Mouse (Mus musculus) left cerebral cortex, postnatal 25 days (tissue): ENCODE measurements around the gene Gm10961. TPM values are rescaled to one million over a fixed set of nuclear protein-coding genes. Genes with fewer than 3 reads are reported as not detected.

Source experiments
- DNase-seq, 2 experiments: peaks; one replicate each; pipeline ENCODE4 v3.0.0; 2022; ENCODE audit warnings: low spot score in 2 of 2, mixed read lengths in 1 of 2
- intact Hi-C: fragments of 180-260 bp; cut with DNase I; formaldehyde crosslinking; loops from one replicate; pipeline ENCODE4 v1.15.1; 2025
- total RNA-seq, 2 experiments: library from RNA; stranded (reverse); gene quantifications; 2 replicates each; pipeline ENCODE4 v1.2.3; 2021

Gm10961 gene
- not detected for total RNA-seq

- intact Hi-C loops = loop anchor here (5.0 kb wide), 1 partner anchor 51 kb away; no protein-coding TSS in a partner anchor
- peak; percentile 46 to 79 for DNase-seq
Observed at GRCm38 (mm10) chr3:107630682-107631522, at the start of gene Gm10961. Gene Gm10961, plus strand, starts transcription at chr3:107631322.

- intact Hi-C loops = loop anchor here (2.0 to 5.0 kb wide), 2 partner anchors 14 to 35 kb away; no protein-coding TSS in a partner anchor
- no peak for DNase-seq
Observed at GRCm38 (mm10) chr3:107582130-107582874, 48.8 kb upstream of the Gm10961 start.

GRCm38 (mm10) chr3:107582875-107583767 lies 48.0 kb upstream of the Gm10961 start:
- intact Hi-C loops = loop anchor here (2.0 to 5.0 kb wide), 2 partner anchors 14 to 36 kb away; no protein-coding TSS in a partner anchor
- no peak for DNase-seq

- intact Hi-C loops = loop anchor here (2.0 to 5.0 kb wide), 2 partner anchors 13 to 37 kb away; no protein-coding TSS in a partner anchor
- no peak for DNase-seq
Observed at GRCm38 (mm10) chr3:107583893-107584292, 47.2 kb upstream of the Gm10961 start.

GRCm38 (mm10) chr3:107586504-107586903 lies 44.6 kb upstream of the Gm10961 start:
- intact Hi-C loops = no loop called here
- no peak for DNase-seq

GRCm38 (mm10) chr3:107591612-107592011 lies 39.5 kb upstream of the Gm10961 start:
- intact Hi-C loops = no loop called here
- no peak for DNase-seq

- intact Hi-C loops = no loop called here
- DNase-seq = no peak
Observed at GRCm38 (mm10) chr3:107593632-107594031, 37.5 kb upstream of the Gm10961 start.

- no peak for DNase-seq
- intact Hi-C loops = no loop called here
Observed at GRCm38 (mm10) chr3:107594662-107595263, 36.4 kb upstream of the Gm10961 start, which contains the start of gene Alx3. Gene Alx3, plus strand, starts transcription at chr3:107595031.

- intact Hi-C loops = no loop called here
- no peak for DNase-seq
Observed at GRCm38 (mm10) chr3:107595264-107595937, 35.7 kb upstream of the Gm10961 start.

GRCm38 (mm10) chr3:107595938-107596461 lies 35.1 kb upstream of the Gm10961 start:
- intact Hi-C loops = loop anchor here (2.0 kb wide), 1 partner anchor 13 kb away; no protein-coding TSS in a partner anchor
- DNase-seq = no peak

GRCm38 (mm10) chr3:107596559-107596958 lies 34.6 kb upstream of the Gm10961 start:
- intact Hi-C loops = loop anchor here (2.0 kb wide), 1 partner anchor 14 kb away; no protein-coding TSS in a partner anchor
- peak in 1 of 2 experiments; percentile 16 for DNase-seq

- no peak for DNase-seq
- intact Hi-C loops = loop anchor here (2.0 kb wide), 1 partner anchor 14 kb away; no protein-coding TSS in a partner anchor
Observed at GRCm38 (mm10) chr3:107597134-107597533, 34.0 kb upstream of the Gm10961 start.

- intact Hi-C loops = loop anchor here (2.0 kb wide), 1 partner anchor 15 kb away; no protein-coding TSS in a partner anchor
- no peak for DNase-seq
Observed at GRCm38 (mm10) chr3:107597586-107598389, 33.3 kb upstream of the Gm10961 start.

GRCm38 (mm10) chr3:107600127-107600526 lies 31.0 kb upstream of the Gm10961 start:
- DNase-seq = no peak
- intact Hi-C loops = loop anchor here (10.0 kb wide), 1 partner anchor 245 kb away; no protein-coding TSS in a partner anchor

GRCm38 (mm10) chr3:107605304-107605703 lies 25.8 kb upstream of the Gm10961 start:
- DNase-seq = peak; percentile 35 to 54
- intact Hi-C loops = loop anchor here (5.0 to 10.0 kb wide), 2 partner anchors 251 to 257 kb away; no protein-coding TSS in a partner anchor

- DNase-seq = no peak
- intact Hi-C loops = loop anchor here (5.0 to 10.0 kb wide), 2 partner anchors 252 to 255 kb away; no protein-coding TSS in a partner anchor
Observed at GRCm38 (mm10) chr3:107607221-107607620, 23.9 kb upstream of the Gm10961 start.

- DNase-seq = no peak
- intact Hi-C loops = loop anchor here (5.0 to 10.0 kb wide), 2 partner anchors 253 to 254 kb away; no protein-coding TSS in a partner anchor
Observed at GRCm38 (mm10) chr3:107608808-107609207, 22.3 kb upstream of the Gm10961 start.
